Mouse (Mus musculus) thymus, adult 2 months (tissue): ENCODE results near the gene Ptpn1.

Experiments used
- CTCF ChIP-seq: fragments of 200-500 bp; IDR thresholded peaks from 2 replicates; pipeline ENCODE4 v1.5.1; 2012; ENCODE audit warnings: mild to moderate bottlenecking, control low read depth, low read length, moderate library complexity, borderline replicate concordance; ENCODE audit not compliant: control insufficient read depth, poor library complexity, insufficient read depth; ENCODE audit errors: extremely low read depth
- POLR2A ChIP-seq: fragments of 200-500 bp; IDR thresholded peaks from 2 replicates; pipeline ENCODE4 v1.6.1; 2012; ENCODE audit warnings: mild to moderate bottlenecking, low read length, control low read depth, moderate library complexity; ENCODE audit not compliant: control insufficient read depth, poor library complexity, insufficient read depth; ENCODE audit errors: extremely low read depth

- TF ChIP-seq CTCF (no peak), POLR2A (no peak)
Measured at GRCm38 (mm10) chr2:167948047-167948446, 16.2 kb downstream of the Ptpn1 start.
